Mouse (Mus musculus) liver, embryonic 14.5 days (tissue): ENCODE measurements around the gene Ankrd34a. TPM values are rescaled to one million over a fixed set of nuclear protein-coding genes. Genes with fewer than 3 reads are reported as not detected.

Experiments
- ATAC-seq: fragments of 200-750 bp; cut with Nextera tagmentation; 2 replicates; pipeline ENCODE4 v1.8.0; 2017; ENCODE audit warnings: moderate number of reproducible peaks, mild to moderate bottlenecking, moderate library complexity; ENCODE audit not compliant: insufficient read depth
- DNase-seq, 3 experiments: peaks; one replicate each; pipeline ENCODE4 v3.0.0-alpha.2; 2012 to 2013; ENCODE audit warnings: low read depth in 3 of 3, low spot score in 3 of 3
- H3K27ac ChIP-seq: fragments of 300-500 bp; sonication (generic); 2 replicates; pipeline ENCODE4 v1.5.1; 2014; ENCODE audit warnings: moderate library complexity, mild to moderate bottlenecking, control low read depth, inconsistent platforms
- H3K27me3 ChIP-seq: fragments of 300-500 bp; sonication (generic); 2 replicates; pipeline ENCODE4 v1.6.1; 2014; ENCODE audit warnings: mild to moderate bottlenecking, low read length, moderate library complexity; ENCODE audit not compliant: control insufficient read depth, insufficient read depth
- H3K36me3 ChIP-seq: fragments of 300-500 bp; sonication (generic); replicated peaks from 2 replicates; pipeline ENCODE4 v1.6.1; 2014; ENCODE audit warnings: low read depth; ENCODE audit not compliant: control insufficient read depth, insufficient read depth
- H3K4me1 ChIP-seq, 2 experiments: fragments of 200-500 bp in 1 of 2; fragments of 300-500 bp in 1 of 2; sonication (generic) in 1 of 2; replicated peaks; 2 replicates each; pipeline ENCODE4 v1.6.1; 2012 to 2014; ENCODE audit warnings: antibody characterized with exemption in 1 of 2, inconsistent platforms in 1 of 2, low read length in 1 of 2; ENCODE audit not compliant: control insufficient read depth in 2 of 2, insufficient read depth in 2 of 2
- H3K4me2 ChIP-seq: fragments of 300-500 bp; sonication (generic); 2 replicates; pipeline ENCODE4 v1.6.1; 2014; ENCODE audit warnings: low read depth, mild to moderate bottlenecking, control low read depth, moderate library complexity
- H3K4me3 ChIP-seq, 2 experiments: fragments of 200-500 bp in 1 of 2; fragments of 300-500 bp in 1 of 2; sonication (generic) in 1 of 2; 2 replicates each; pipeline ENCODE4 v1.5.1; 2012 to 2014; ENCODE audit warnings: low read depth in 2 of 2, low read length in 2 of 2, mild to moderate bottlenecking in 2 of 2, control low read depth in 1 of 2, inconsistent platforms in 1 of 2, moderate library complexity in 1 of 2; ENCODE audit not compliant: insufficient read depth in 1 of 2
- H3K9ac ChIP-seq: fragments of 300-500 bp; sonication (generic); replicated peaks from 2 replicates; pipeline ENCODE4 v1.6.1; 2014; ENCODE audit warnings: mild to moderate bottlenecking, control low read depth, moderate library complexity
- H3K9me3 ChIP-seq: fragments of 300-500 bp; sonication (generic); 2 replicates; pipeline ENCODE4 v1.6.1; 2016; ENCODE audit warnings: low read length, mixed read lengths; ENCODE audit not compliant: control insufficient read depth
- CTCF ChIP-seq: IDR thresholded peaks from 2 replicates; pipeline ENCODE4 v1.5.1; 2016; ENCODE audit warnings: antibody characterized with exemption, low read depth, control low read depth
- EP300 ChIP-seq: IDR thresholded peaks from 2 replicates; pipeline ENCODE4 v1.6.1; 2016; ENCODE audit warnings: antibody characterized with exemption, low read depth
- WGBS: fragments of 180-500 bp; shearing (Covaris S2); extraction: QIAGEN DNeasy Blood & Tissue Kit; methylation state at CpG from one replicate; pipeline ENCODE4 v1.1.7; 2014; ENCODE audit not compliant: insufficient replicate concordance; 5-methylcytosine and 5-hydroxymethylcytosine counted together
- polyA plus RNA-seq, 2 experiments: library from polyadenylated mRNA; depleted of rRNA in 1 of 2; stranded (reverse) in 1 of 2; unstranded in 1 of 2; fragments of >200 nt; fragmentation: Nextera tagmentation in 1 of 2; extraction: Ambion mirVana in 1 of 2; gene quantifications; 2 replicates each; pipeline versions ENCODE4 v1.2.1 to v1.2.3; 2012 to 2014

Gene Ankrd34a
- polyA plus RNA-seq, 2 experiments = 0.08 TPM; not detected in 1

DNA sequence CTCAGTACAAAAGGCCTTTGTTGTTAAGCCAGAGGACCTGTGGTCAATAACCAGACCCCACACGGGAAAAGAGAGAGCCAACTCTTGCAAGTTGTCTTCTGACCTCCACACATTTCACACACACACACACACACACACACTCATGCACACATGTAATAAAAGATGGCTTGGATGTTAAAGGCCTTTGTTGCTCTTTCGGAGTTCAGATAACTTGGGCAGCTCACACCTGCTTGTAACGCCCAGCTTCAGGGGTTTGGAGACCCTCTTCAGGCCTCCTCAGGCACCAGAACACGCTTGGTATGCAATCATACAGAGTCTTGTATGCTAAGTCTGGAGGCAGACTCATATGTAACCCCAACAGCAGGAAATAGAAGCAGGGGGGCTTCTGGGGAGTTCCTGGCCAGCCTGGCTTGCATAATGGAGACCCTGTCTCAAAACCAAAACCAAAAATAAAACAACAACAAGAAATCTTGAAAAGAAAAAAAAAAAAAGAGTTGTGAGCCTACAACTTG lies 17.1 kb upstream of the Ankrd34a start:
- TF ChIP-seq CTCF (no peak), EP300 (no peak)
- no peak overlapping the region for H3K9ac ChIP-seq
- WGBS = 63% methylated on average over 4 of the region's 4 CpGs
- no peak overlapping the region for H3K27ac ChIP-seq
- H3K36me3 ChIP-seq = no peaks in the 10 kb centered on the region
- ATAC-seq (no peak), DNase-seq (no peak)
- H3K4me2 ChIP-seq = peak overlapping the region; percentile 45; the same call in 1 of the 2 replicates
- H3K4me1 ChIP-seq = peaks cover 13 to 25% of the 10 kb centered on the region in 2 experiments
- H3K9me3 ChIP-seq = no peaks in the 10 kb centered on the region
- H3K27me3 ChIP-seq = no peaks in the 10 kb centered on the region
- no peak overlapping the region for H3K4me3 ChIP-seq

DNA sequence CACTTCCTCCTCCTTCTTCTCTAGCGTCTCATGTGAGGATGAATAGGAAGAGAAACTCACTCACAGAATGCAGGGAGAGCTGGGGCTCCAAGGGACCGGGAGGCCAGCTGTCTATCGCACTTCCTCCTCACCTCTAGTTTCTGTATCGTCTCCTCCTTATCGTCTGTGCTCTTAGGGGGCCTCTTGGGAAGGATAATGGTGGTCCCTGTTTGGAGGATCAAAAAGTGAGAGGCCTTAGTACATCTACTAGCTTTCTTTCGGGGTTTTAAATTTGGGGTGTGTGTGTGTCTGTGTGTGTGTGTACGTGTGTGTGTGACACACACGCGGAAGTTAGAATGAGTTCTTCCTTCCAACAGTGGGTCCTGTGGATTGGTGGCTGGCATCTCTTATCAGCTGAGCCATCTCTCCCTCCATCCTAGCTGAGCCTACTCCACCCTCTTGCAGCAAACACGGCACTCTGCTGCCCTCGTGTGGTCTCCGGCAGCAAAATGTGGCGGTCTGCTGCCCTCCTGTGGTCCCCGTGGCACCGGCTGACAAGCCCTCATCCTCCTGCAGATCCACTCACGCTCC lies 16.5 kb upstream of the Ankrd34a start:
- Histone ChIP-seq H3K4me3 (no peak overlapping the region), H3K4me1 (peaks cover 13 to 25% of the 10 kb centered on the region in 2 experiments), H3K9me3 (no peaks in the 10 kb centered on the region), H3K4me2 (peak overlapping the region; percentile 45), H3K36me3 (no peaks in the 10 kb centered on the region), H3K9ac (no peak overlapping the region), H3K27ac (no peak overlapping the region), H3K27me3 (no peaks in the 10 kb centered on the region)
- TF ChIP-seq EP300 = no peak
- peak; percentile 100 for TF ChIP-seq CTCF
- 4% methylated on average over 16 of the region's 16 CpGs for WGBS
- DNase-seq (peak; percentile 78 to 89 (median 80)), ATAC-seq (peak; percentile 60)

DNA sequence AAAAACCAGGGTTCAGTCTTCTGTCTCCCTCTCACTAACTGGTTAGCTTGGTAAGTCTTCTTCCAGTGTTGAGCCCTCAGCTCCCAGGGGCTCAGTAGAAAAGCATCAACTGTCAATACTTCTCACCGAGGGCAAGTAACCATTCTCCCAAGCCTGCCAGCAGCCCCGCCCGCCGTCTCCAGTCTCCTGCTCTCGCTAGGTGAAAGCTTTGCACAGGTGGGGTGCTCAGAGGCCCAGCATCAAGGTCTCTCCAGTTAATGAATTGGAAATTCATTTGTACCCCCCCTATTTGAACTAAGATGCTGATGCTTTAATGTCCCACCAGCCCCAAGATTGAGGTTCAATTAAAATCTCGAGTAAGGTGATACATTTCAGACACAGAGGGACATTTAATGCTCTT lies 15.3 kb upstream of the Ankrd34a start:
- Histone ChIP-seq H3K36me3 (no peaks in the 10 kb centered on the region), H3K4me3 (no peak overlapping the region), H3K27ac (no peak overlapping the region), H3K9ac (no peak overlapping the region), H3K27me3 (no peaks in the 10 kb centered on the region), H3K4me1 (peaks cover 13 to 19% of the 10 kb centered on the region in 2 experiments), H3K4me2 (no peak overlapping the region), H3K9me3 (no peaks in the 10 kb centered on the region)
- DNase-seq (no peak), ATAC-seq (no peak)
- TF ChIP-seq CTCF (no peak), EP300 (no peak)
- WGBS = 52% methylated on average over 6 of the region's 6 CpGs

DNA sequence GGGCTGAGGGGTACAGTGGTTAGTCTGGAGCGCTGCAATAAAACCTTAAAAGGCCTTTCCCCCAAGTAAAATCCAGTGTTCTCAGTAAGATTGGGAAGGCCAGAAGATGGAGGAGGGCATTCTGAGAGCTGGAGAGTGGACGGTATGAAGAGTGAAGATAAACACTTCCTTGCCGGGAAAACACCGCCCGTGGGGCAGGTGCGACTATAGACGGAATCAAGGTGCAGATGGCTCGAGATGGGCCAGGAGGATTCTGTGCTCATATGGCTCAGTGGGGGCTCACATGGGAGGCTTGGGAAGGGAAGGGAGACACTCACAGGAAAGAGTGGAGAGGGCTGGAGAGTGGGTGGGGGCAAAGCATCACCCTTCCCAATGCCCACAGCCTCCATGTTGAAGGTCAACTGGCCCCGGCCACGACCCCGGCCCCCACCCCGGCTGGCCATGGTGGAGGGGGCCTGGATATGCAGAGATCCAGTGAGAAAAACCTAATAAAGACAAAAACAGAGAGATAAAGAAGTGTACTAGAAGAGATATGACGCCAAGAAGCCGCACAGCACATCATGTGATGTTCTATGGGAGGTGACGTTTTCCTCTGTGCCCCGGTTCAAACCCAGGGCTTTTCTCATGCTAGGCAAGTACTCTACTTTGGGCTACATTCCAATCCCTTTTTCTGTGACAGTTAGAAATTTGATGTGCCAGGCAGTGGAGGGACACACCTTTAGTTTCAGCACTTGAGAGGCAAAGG lies 14.5 kb upstream of the Ankrd34a start:
- Histone ChIP-seq H3K27me3 (no peaks in the 10 kb centered on the region), H3K4me2 (no peak overlapping the region), H3K4me3 (no peak overlapping the region), H3K9me3 (no peaks in the 10 kb centered on the region), H3K36me3 (no peaks in the 10 kb centered on the region), H3K9ac (no peak overlapping the region), H3K4me1 (peaks cover 8 to 12% of the 10 kb centered on the region in 2 experiments), H3K27ac (no peak overlapping the region)
- 81% methylated on average over 16 of the region's 16 CpGs for WGBS
- DNase-seq (no peak), ATAC-seq (no peak)
- no peak for TF ChIP-seq EP300

DNA sequence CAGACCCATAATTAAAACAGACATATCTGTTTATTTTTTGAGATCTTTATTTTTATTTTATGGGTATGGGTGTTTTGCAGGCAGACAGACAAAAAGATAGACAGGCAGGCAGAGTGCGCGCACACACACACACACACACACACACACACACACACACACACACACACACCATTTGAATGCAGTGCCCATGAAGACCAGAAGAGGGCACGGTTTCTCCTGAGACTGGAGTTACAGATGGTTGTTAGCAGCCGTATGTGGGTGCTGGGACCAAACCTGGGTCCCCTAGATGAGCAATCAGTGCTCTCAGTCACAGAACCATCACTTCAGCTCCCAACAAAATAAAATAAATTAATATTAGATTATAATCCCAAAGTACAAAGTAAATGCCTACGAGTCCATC lies 13.1 kb upstream of the Ankrd34a start:
- TF ChIP-seq EP300 = no peak
- peak; percentile 45 for TF ChIP-seq CTCF
- no peaks in the 10 kb centered on the region for H3K27me3 ChIP-seq

More for the DNA sequence above, 13.1 kb upstream of the Ankrd34a start:
- Histone ChIP-seq H3K27ac (no peak overlapping the region), H3K9me3 (no peaks in the 10 kb centered on the region), H3K9ac (no peak overlapping the region), H3K36me3 (no peaks in the 10 kb centered on the region), H3K4me3 (no peak overlapping the region), H3K4me2 (no peak overlapping the region), H3K4me1 (peaks cover 6 to 8% of the 10 kb centered on the region in 2 experiments)
- 86% methylated on average over 5 of the region's 5 CpGs for WGBS
- no peak for DNase-seq
- no peak for ATAC-seq
